Mouse (Mus musculus) limb, embryonic 12.5 days (tissue): ENCODE data around the gene D130043K22Rik. TPM values are rescaled to one million over a fixed set of nuclear protein-coding genes. Genes with fewer than 3 reads are reported as not detected.

Experiments used
- ATAC-seq: fragments of 200-750 bp; cut with Nextera tagmentation; 2 replicates; pipeline ENCODE4 v1.8.0; 2017; ENCODE audit warnings: low read depth, moderate TSS enrichment; ENCODE audit not compliant: insufficient number of reproducible peaks, insufficient read depth, low FRiP score, low TSS enrichment
- H3K27ac ChIP-seq: fragments of 300-500 bp; sonication (generic); 2 replicates; pipeline ENCODE4 v1.5.1; 2016; ENCODE audit warnings: mild to moderate bottlenecking, moderate library complexity
- H3K27me3 ChIP-seq: fragments of 300-500 bp; sonication (generic); 2 replicates; pipeline ENCODE4 v1.6.1; 2016; ENCODE audit warnings: mild to moderate bottlenecking, moderate library complexity
- H3K36me3 ChIP-seq: fragments of 300-500 bp; sonication (generic); 2 replicates; pipeline ENCODE4 v1.6.1; 2016; ENCODE audit warnings: mild to moderate bottlenecking, moderate library complexity
- H3K4me1 ChIP-seq: fragments of 300-500 bp; sonication (generic); replicated peaks from 2 replicates; pipeline ENCODE4 v1.6.1; 2016
- H3K4me2 ChIP-seq: fragments of 300-500 bp; sonication (generic); 2 replicates; pipeline ENCODE4 v1.6.1; 2016; ENCODE audit warnings: mild to moderate bottlenecking, moderate library complexity
- H3K4me3 ChIP-seq: fragments of 300-500 bp; sonication (generic); replicated peaks from 2 replicates; pipeline ENCODE4 v1.5.1; 2016; ENCODE audit warnings: mild to moderate bottlenecking
- H3K9ac ChIP-seq: fragments of 300-500 bp; sonication (generic); replicated peaks from 2 replicates; pipeline ENCODE4 v1.6.1; 2016; ENCODE audit warnings: mild to moderate bottlenecking, moderate library complexity
- H3K9me3 ChIP-seq: fragments of 300-500 bp; sonication (generic); 2 replicates; pipeline ENCODE4 v1.6.1; 2016; ENCODE audit warnings: mild to moderate bottlenecking, moderate library complexity
- WGBS: fragments of 180-500 bp; shearing (Covaris S2); methylation state at CpG from one replicate; pipeline ENCODE4 v1.1.7; 2016; 5-methylcytosine and 5-hydroxymethylcytosine counted together
- polyA plus RNA-seq: library from polyadenylated mRNA; unstranded; fragments of >200 nt; fragmentation: Nextera tagmentation; extraction: Ambion mirVana; gene quantifications from 2 replicates; pipeline ENCODE4 v1.2.1, GENCODE M21; 2016

D130043K22Rik gene
- polyA plus RNA-seq, 1 experiment from 2014 or later: 0.29 TPM

GRCm38 (mm10) chr13:24866430-24867402, 21.8 kb downstream of the D130043K22Rik start:
- H3K36me3 ChIP-seq: no peaks in the 10 kb centered on the region
- no peak overlapping the region for H3K9ac ChIP-seq
- ATAC-seq: no peak
- H3K9me3 ChIP-seq: no peaks in the 10 kb centered on the region
- peaks cover 7% of the 10 kb centered on the region; the same call in 1 of the 2 replicates for H3K4me1 ChIP-seq
- H3K27me3 ChIP-seq: no peaks in the 10 kb centered on the region
- H3K4me3 ChIP-seq: no peak overlapping the region
- 79% methylated on average over 9 of the region's 9 CpGs for WGBS
- no peak overlapping the region for H3K27ac ChIP-seq
- H3K4me2 ChIP-seq: no peak overlapping the region

DNA sequence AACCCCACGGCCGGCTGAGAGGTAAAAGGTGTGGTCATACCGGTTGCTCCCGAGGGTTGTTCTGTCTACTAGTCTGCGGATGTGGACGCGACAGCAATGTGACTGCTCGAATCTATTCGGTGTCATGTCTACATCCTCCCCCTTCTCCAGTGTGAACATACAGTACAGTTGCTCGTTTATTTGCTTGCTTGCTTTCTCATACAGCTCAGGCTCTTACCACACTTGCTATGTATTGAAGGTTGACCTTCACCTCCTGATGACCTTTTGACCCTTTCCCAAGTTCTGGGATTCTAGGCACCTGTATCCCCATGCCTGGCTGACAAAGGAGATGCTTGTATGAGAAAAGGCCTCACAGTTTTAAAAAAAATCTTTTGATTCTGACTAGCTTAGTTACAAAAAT, 22.9 kb downstream of the D130043K22Rik start:
- no peak for ATAC-seq
- Histone ChIP-seq H3K9ac (no peak overlapping the region), H3K4me1 (no peaks in the 10 kb centered on the region), H3K9me3 (no peaks in the 10 kb centered on the region), H3K27ac (no peak overlapping the region), H3K4me2 (no peak overlapping the region), H3K4me3 (no peak overlapping the region), H3K27me3 (no peaks in the 10 kb centered on the region), H3K36me3 (no peaks in the 10 kb centered on the region)
- 90% methylated on average over 10 of the region's 10 CpGs for WGBS

DNA sequence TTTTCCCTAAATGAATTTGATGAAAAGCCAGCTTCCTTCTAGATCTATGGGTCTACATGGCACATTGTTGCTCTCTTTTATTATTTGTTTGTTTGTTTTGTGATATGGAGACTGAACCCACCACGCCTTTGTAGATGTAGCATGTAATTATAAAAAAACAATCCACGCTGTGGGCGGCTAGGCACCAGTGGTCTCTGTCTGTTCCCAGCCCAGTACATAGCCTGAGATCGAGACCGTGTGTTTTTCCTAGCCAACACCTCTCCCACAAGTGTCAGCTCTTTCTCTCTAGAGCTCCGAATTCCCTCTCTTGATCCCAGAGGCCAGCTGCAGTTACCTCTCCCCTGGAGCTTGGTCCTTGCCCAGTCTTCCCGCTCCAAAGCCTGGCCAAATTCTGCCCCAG, 23.3 kb downstream of the D130043K22Rik start:
- ATAC-seq: no peak

GRCm38 (mm10) chr13:24879359-24880040, 34.6 kb downstream of the D130043K22Rik start:
- Histone ChIP-seq H3K4me1 (no peaks in the 10 kb centered on the region), H3K27ac (no peak overlapping the region), H3K9me3 (peaks cover 6% of the 10 kb centered on the region; the same call in 1 of the 2 replicates), H3K27me3 (no peaks in the 10 kb centered on the region), H3K4me3 (no peak overlapping the region), H3K4me2 (no peak overlapping the region), H3K36me3 (no peaks in the 10 kb centered on the region), H3K9ac (no peak overlapping the region)
- ATAC-seq: no peak
- WGBS: 93% methylated on average over 15 of the region's 15 CpGs

More for the DNA sequence above, 23.3 kb downstream of the D130043K22Rik start:
- H3K36me3 ChIP-seq: no peaks in the 10 kb centered on the region
- H3K4me3 ChIP-seq: no peak overlapping the region
- no peaks in the 10 kb centered on the region for H3K9me3 ChIP-seq
- no peaks in the 10 kb centered on the region for H3K27me3 ChIP-seq
- H3K4me2 ChIP-seq: no peak overlapping the region
- H3K4me1 ChIP-seq: no peaks in the 10 kb centered on the region
- 88% methylated on average over 7 of the region's 7 CpGs for WGBS
- H3K9ac ChIP-seq: no peak overlapping the region
- H3K27ac ChIP-seq: no peak overlapping the region

GRCm38 (mm10) chr13:24880208-24880607, 35.3 kb downstream of the D130043K22Rik start:
- Histone ChIP-seq H3K9ac (no peak overlapping the region), H3K4me2 (no peak overlapping the region), H3K36me3 (no peaks in the 10 kb centered on the region), H3K4me3 (no peak overlapping the region), H3K9me3 (peaks cover 5% of the 10 kb centered on the region; the same call in 1 of the 2 replicates), H3K27ac (no peak overlapping the region), H3K27me3 (no peaks in the 10 kb centered on the region), H3K4me1 (no peaks in the 10 kb centered on the region)
- ATAC-seq: no peak
- 86% methylated on average over 6 of the region's 6 CpGs for WGBS

- WGBS: 96% methylated on average over 5 of the region's 5 CpGs
- H3K4me2 ChIP-seq: no peak overlapping the region
- no peaks in the 10 kb centered on the region for H3K4me1 ChIP-seq
- no peak overlapping the region for H3K4me3 ChIP-seq
- H3K9ac ChIP-seq: no peak overlapping the region
- no peaks in the 10 kb centered on the region for H3K36me3 ChIP-seq
- no peaks in the 10 kb centered on the region; the same call in 1 of the 2 replicates for H3K9me3 ChIP-seq
- H3K27ac ChIP-seq: no peak overlapping the region
- no peak for ATAC-seq
- no peaks in the 10 kb centered on the region for H3K27me3 ChIP-seq
Measured at GRCm38 (mm10) chr13:24880704-24881103, 35.8 kb downstream of the D130043K22Rik start.

GRCm38 (mm10) chr13:24882411-24882810, 37.5 kb downstream of the D130043K22Rik start:
- Histone ChIP-seq H3K4me3 (no peak overlapping the region), H3K9ac (no peak overlapping the region), H3K36me3 (no peaks in the 10 kb centered on the region), H3K4me2 (no peak overlapping the region), H3K9me3 (no peaks in the 10 kb centered on the region), H3K27ac (no peak overlapping the region), H3K27me3 (no peaks in the 10 kb centered on the region), H3K4me1 (no peaks in the 10 kb centered on the region)
- ATAC-seq: no peak
- WGBS: 93% methylated on average over 6 of the region's 6 CpGs

DNA sequence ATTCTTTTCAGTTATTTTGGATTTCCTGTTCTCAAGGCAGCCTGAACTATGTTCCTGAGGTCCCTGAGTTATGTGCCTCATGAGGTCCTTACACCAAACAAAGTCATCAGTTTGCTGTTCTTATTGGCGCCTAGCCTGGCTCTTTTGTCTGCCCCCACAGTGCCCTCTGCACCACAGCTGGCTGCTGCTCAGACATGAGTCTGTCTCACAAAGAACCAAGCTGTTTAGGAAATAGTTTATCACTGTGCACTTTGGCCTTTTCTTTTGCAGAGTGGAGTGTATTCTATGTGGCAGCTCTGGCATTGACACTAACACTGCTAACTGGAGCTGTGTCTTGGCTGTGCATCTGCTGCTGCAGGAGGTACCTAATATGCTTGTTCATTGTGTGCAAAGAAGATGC, 44.6 kb downstream of the D130043K22Rik start:
- H3K9me3 ChIP-seq: no peaks in the 10 kb centered on the region
- no peak overlapping the region for H3K27ac ChIP-seq
- H3K27me3 ChIP-seq: no peaks in the 10 kb centered on the region
- H3K4me3 ChIP-seq: no peak overlapping the region
- no peak overlapping the region for H3K9ac ChIP-seq
- H3K4me2 ChIP-seq: no peak overlapping the region
- no peak for ATAC-seq
- no peaks in the 10 kb centered on the region for H3K36me3 ChIP-seq
- no peaks in the 10 kb centered on the region for H3K4me1 ChIP-seq
- WGBS: 85% methylated on average over 1 of the region's 1 CpGs

GRCm38 (mm10) chr13:24892516-24892915, 47.6 kb downstream of the D130043K22Rik start:
- H3K4me1 ChIP-seq: no peaks in the 10 kb centered on the region
- no peak overlapping the region for H3K4me3 ChIP-seq
- 91% methylated on average over 3 of the region's 3 CpGs for WGBS
- H3K9me3 ChIP-seq: no peaks in the 10 kb centered on the region
- no peak overlapping the region for H3K9ac ChIP-seq
- no peak overlapping the region for H3K4me2 ChIP-seq
- no peaks in the 10 kb centered on the region for H3K36me3 ChIP-seq
- no peak for ATAC-seq
- no peak overlapping the region for H3K27ac ChIP-seq
- no peaks in the 10 kb centered on the region for H3K27me3 ChIP-seq

GRCm38 (mm10) chr13:24893880-24894279, 48.9 kb downstream of the D130043K22Rik start:
- no peak overlapping the region for H3K9ac ChIP-seq
- no peak overlapping the region for H3K27ac ChIP-seq
- no peaks in the 10 kb centered on the region for H3K9me3 ChIP-seq
- no peak overlapping the region for H3K4me3 ChIP-seq
- no peaks in the 10 kb centered on the region for H3K27me3 ChIP-seq
- 83% methylated on average over 2 of the region's 2 CpGs for WGBS
- no peaks in the 10 kb centered on the region for H3K4me1 ChIP-seq
- H3K36me3 ChIP-seq: no peaks in the 10 kb centered on the region
- no peak overlapping the region for H3K4me2 ChIP-seq
- no peak for ATAC-seq

DNA sequence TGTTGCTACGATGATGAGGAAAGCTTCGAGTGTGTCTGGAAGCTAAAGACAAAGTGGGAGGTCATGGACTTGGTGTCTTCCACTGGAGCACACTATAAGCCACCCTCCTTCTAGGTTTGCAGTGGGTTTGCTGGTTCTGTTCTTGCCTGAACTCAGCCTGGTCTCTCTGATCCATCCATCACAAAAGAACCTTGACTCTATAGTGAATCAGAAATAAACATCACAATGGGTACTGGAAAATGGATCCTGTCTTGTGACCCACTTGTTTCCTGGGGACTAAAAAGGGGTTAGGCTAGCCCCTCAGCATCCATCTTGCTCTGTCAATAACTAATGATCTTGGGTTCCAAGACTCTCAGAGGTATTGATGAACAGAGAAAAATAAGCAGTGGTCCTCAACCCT, 57.0 kb downstream of the D130043K22Rik start:
- no peaks in the 10 kb centered on the region for H3K9me3 ChIP-seq
- no peak overlapping the region for H3K4me3 ChIP-seq
- H3K4me2 ChIP-seq: no peak overlapping the region
- H3K27ac ChIP-seq: no peak overlapping the region
- no peaks in the 10 kb centered on the region for H3K4me1 ChIP-seq
- no peak overlapping the region for H3K9ac ChIP-seq
- no peaks in the 10 kb centered on the region for H3K27me3 ChIP-seq
- ATAC-seq: no peak
- H3K36me3 ChIP-seq: no peaks in the 10 kb centered on the region
- 87% methylated on average over 2 of the region's 2 CpGs for WGBS
